Mouse (Mus musculus) stomach, embryonic 14.5 days (tissue): ENCODE results near the gene Kifc3. TPM values are rescaled to one million over a fixed set of nuclear protein-coding genes. Genes with fewer than 3 reads are reported as not detected.

ENCODE experiments used
- ATAC-seq: fragments of 200-750 bp; cut with Nextera tagmentation; 2 replicates; pipeline ENCODE4 v1.8.0; 2017; ENCODE audit warnings: low read depth, moderate TSS enrichment; ENCODE audit not compliant: insufficient number of reproducible peaks, insufficient read depth, low FRiP score
- H3K27ac ChIP-seq: fragments of 300-500 bp; sonication (generic); 2 replicates; pipeline ENCODE4 v1.5.1; 2014; ENCODE audit warnings: mild to moderate bottlenecking, low read length, moderate library complexity, mixed read lengths
- H3K27me3 ChIP-seq: fragments of 300-500 bp; sonication (generic); 2 replicates; pipeline ENCODE4 v1.6.1; 2014; ENCODE audit warnings: low read length, control low read depth, mixed read lengths; ENCODE audit not compliant: control insufficient read depth, insufficient read depth
- H3K36me3 ChIP-seq: fragments of 300-500 bp; sonication (generic); 2 replicates; pipeline ENCODE4 v1.6.1; 2014; ENCODE audit warnings: mild to moderate bottlenecking, control low read depth, low read length, moderate library complexity, mixed read lengths; ENCODE audit not compliant: control insufficient read depth, insufficient read depth
- H3K4me1 ChIP-seq: fragments of 300-500 bp; sonication (generic); 2 replicates; pipeline ENCODE4 v1.6.1; 2014; ENCODE audit warnings: low read length, control low read depth, mixed read lengths; ENCODE audit not compliant: control insufficient read depth, insufficient read depth
- H3K4me2 ChIP-seq: fragments of 300-500 bp; sonication (generic); replicated peaks from 2 replicates; pipeline ENCODE4 v1.6.1; 2014; ENCODE audit warnings: low read depth, low read length, control low read depth
- H3K4me3 ChIP-seq: fragments of 300-500 bp; sonication (generic); 2 replicates; pipeline ENCODE4 v1.5.1; 2014; ENCODE audit warnings: low read depth, low read length, control low read depth
- H3K9ac ChIP-seq: fragments of 300-500 bp; sonication (generic); replicated peaks from 2 replicates; pipeline ENCODE4 v1.6.1; 2014; ENCODE audit warnings: low read depth, mild to moderate bottlenecking, control low read depth, low read length, moderate library complexity, mixed read lengths
- H3K9me3 ChIP-seq: fragments of 300-500 bp; sonication (generic); 2 replicates; pipeline ENCODE4 v1.6.1; 2016; ENCODE audit warnings: low read depth, low read length, control low read depth; ENCODE audit not compliant: control insufficient read depth
- WGBS: fragments of 180-500 bp; shearing (Covaris S2); extraction: QIAGEN DNeasy Blood & Tissue Kit; methylation state at CpG from one replicate; pipeline ENCODE4 v1.1.7; 2014; 5-methylcytosine and 5-hydroxymethylcytosine counted together
- polyA plus RNA-seq: library from polyadenylated mRNA; unstranded; fragments of >200 nt; fragmentation: Nextera tagmentation; extraction: Ambion mirVana; gene quantifications from 2 replicates; pipeline ENCODE4 v1.2.1, GENCODE M21; 2014

The Kifc3 gene
- polyA plus RNA-seq, 1 experiment from 2014 or later = 9.3 TPM

DNA sequence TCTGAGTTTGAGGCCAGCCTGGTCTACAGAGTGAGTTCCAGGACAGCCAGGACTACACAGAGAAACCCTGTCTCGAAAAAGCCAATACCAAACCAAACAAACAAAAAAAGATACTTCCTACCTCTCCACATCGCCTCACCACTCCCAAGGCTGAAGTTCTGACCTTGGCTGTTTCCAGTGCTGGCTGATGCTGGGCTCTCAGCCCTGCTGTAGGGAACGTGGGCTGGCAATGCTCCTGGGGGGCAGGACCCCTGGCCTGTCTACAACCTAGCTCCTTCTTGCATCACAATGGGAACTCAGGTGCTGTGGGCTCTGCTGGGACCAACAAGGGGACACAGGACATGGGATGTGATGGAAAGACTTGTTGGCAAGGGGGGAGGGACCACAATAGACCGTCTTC lies 89.5 kb downstream of the Kifc3 start:
- no peak for ATAC-seq
- WGBS = 79% methylated on average over 4 of the region's 4 CpGs
- Histone ChIP-seq H3K27me3 (no peaks in the 10 kb centered on the region), H3K36me3 (peaks cover 5% of the 10 kb centered on the region; the same call in 1 of the 2 replicates), H3K9ac (no peak overlapping the region), H3K4me2 (no peak overlapping the region), H3K9me3 (no peaks in the 10 kb centered on the region), H3K4me3 (no peak overlapping the region), H3K4me1 (no peaks in the 10 kb centered on the region), H3K27ac (no peak overlapping the region)

GRCm38 (mm10) chr8:95112594-95112993 lies 90.0 kb downstream of the Kifc3 start:
- no peaks in the 10 kb centered on the region for H3K4me1 ChIP-seq
- 91% methylated on average over 3 of the region's 3 CpGs for WGBS
- no peak overlapping the region for H3K4me3 ChIP-seq
- no peak for ATAC-seq
- no peaks in the 10 kb centered on the region for H3K9me3 ChIP-seq
- peaks cover 7% of the 10 kb centered on the region; the same call in 1 of the 2 replicates for H3K36me3 ChIP-seq
- no peak overlapping the region for H3K27ac ChIP-seq
- H3K27me3 ChIP-seq = no peaks in the 10 kb centered on the region
- H3K4me2 ChIP-seq = no peak overlapping the region
- H3K9ac ChIP-seq = no peak overlapping the region

- Histone ChIP-seq H3K9me3 (no peaks in the 10 kb centered on the region), H3K36me3 (peaks cover 16% of the 10 kb centered on the region; the same call in 1 of the 2 replicates), H3K9ac (no peak overlapping the region), H3K4me2 (no peak overlapping the region), H3K4me1 (no peaks in the 10 kb centered on the region), H3K27me3 (no peaks in the 10 kb centered on the region), H3K4me3 (no peak overlapping the region), H3K27ac (no peak overlapping the region)
- ATAC-seq = no peak
- 91% methylated on average over 13 of the region's 13 CpGs for WGBS
Observed at GRCm38 (mm10) chr8:95107306-95107705, 95.3 kb downstream of the Kifc3 start.

DNA sequence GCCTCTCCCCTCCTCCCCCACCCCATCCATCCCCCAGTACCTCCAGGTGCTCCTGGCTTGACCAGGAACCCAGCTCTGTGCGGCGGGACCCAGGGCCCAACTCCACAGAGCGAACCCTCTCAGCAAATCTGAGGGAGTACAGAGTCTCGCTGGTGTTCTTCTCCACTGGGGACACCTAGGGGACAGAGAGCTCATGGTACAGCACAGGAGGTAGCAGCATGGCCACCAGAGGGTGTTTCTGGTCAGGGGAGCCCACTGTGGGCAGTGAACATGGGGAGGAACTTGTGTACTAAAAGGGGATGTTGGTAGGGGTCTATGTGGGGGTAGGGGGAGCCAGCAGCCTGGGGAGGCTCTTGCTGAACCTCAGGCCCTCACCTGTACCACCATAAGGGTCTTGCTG lies 100.6 kb downstream of the Kifc3 start:
- Histone ChIP-seq H3K4me3 (no peak overlapping the region), H3K4me1 (no peaks in the 10 kb centered on the region), H3K9ac (no peak overlapping the region), H3K36me3 (peaks cover 27% of the 10 kb centered on the region), H3K4me2 (no peak overlapping the region), H3K27me3 (no peaks in the 10 kb centered on the region), H3K27ac (no peak overlapping the region), H3K9me3 (no peaks in the 10 kb centered on the region)
- 70% methylated on average over 4 of the region's 4 CpGs for WGBS
- ATAC-seq = no peak

DNA sequence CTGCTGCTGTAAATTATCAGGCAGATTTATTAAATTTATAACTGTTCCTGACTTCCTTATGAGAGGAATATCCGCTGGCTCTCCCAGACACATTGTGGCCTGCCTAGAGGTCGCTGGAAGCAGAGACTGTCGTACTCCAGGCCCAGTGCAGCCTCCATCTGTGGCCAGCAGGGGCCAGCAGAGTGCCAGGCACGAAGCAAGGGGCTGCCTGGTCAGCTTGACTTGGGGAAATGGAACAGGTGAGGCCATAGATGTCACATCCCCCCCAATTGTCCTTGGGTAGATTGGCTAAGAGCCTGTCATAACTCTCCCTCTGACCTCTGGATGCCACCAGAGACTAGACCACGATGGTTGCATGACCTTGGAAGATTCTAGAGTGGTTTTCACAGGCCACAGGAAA lies 103.6 kb downstream of the Kifc3 start:
- ATAC-seq = 0 out of 2 replicates have a peak, but pooled peaks have one; percentile 47

GRCm38 (mm10) chr8:95093574-95093973 lies 109.0 kb downstream of the Kifc3 start:
- WGBS = 85% methylated on average over 4 of the region's 4 CpGs
- H3K36me3 ChIP-seq = peaks cover 25% of the 10 kb centered on the region
- no peak overlapping the region for H3K9ac ChIP-seq
- no peak overlapping the region for H3K4me2 ChIP-seq
- ATAC-seq = no peak
- H3K9me3 ChIP-seq = no peaks in the 10 kb centered on the region
- no peaks in the 10 kb centered on the region for H3K27me3 ChIP-seq
- no peak overlapping the region for H3K27ac ChIP-seq
- H3K4me1 ChIP-seq = no peaks in the 10 kb centered on the region
- H3K4me3 ChIP-seq = no peak overlapping the region

More for the DNA sequence above, 103.6 kb downstream of the Kifc3 start:
- Histone ChIP-seq H3K27me3 (no peaks in the 10 kb centered on the region), H3K9me3 (no peaks in the 10 kb centered on the region), H3K4me3 (no peak overlapping the region), H3K4me2 (no peak overlapping the region), H3K36me3 (peaks cover 36% of the 10 kb centered on the region), H3K4me1 (no peaks in the 10 kb centered on the region), H3K9ac (no peak overlapping the region), H3K27ac (no peak overlapping the region)
- WGBS = 27% methylated on average over 5 of the region's 5 CpGs

- no peak overlapping the region for H3K9ac ChIP-seq
- no peak overlapping the region for H3K4me3 ChIP-seq
- H3K4me1 ChIP-seq = peaks cover 6% of the 10 kb centered on the region; the same call in 1 of the 2 replicates
- H3K36me3 ChIP-seq = peaks cover 14% of the 10 kb centered on the region
- no peaks in the 10 kb centered on the region for H3K9me3 ChIP-seq
- no peak overlapping the region for H3K4me2 ChIP-seq
- H3K27ac ChIP-seq = no peak overlapping the region
- no peaks in the 10 kb centered on the region for H3K27me3 ChIP-seq
- 83% methylated on average over 7 of the region's 7 CpGs for WGBS
- no peak for ATAC-seq
Observed at GRCm38 (mm10) chr8:95085432-95086141, 117.0 kb downstream of the Kifc3 start.

DNA sequence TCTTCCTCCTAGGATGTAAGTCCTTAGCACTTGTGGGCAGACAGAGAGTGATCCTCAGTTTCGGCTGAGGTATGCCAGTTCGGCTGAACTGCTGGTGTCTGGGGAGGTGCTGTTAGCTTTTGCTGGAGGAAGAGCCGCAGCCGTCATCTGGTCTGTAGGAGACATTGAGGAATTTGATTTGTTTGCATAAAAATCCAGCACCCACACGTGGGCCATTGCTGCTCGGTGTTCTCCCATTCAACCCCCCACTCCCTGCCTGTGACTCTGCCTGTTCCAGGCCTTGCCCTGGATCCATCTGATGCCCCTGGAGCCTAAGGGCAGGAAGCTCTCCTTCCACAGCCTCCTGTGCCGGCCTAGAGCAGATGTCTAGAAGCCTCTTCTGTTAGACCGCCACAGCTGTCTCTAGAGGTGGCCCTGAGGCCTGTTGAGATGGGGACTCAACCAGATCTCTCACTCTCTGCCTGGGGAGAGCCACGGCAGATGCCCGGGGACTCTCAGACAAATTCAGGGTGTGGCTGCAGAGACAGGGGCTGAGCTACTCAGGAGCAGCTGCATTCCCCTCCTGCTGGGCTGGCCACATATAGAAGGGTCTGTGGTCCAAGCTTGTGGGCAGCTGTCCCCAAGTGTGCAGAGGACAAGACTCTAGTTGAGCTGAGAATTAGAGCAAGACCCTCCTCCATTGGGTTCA lies 117.7 kb downstream of the Kifc3 start:
- H3K9me3 ChIP-seq = no peaks in the 10 kb centered on the region
- no peaks in the 10 kb centered on the region for H3K27me3 ChIP-seq
- H3K9ac ChIP-seq = no peak overlapping the region
- H3K36me3 ChIP-seq = peaks cover 14% of the 10 kb centered on the region
- WGBS = 73% methylated on average over 10 of the region's 10 CpGs
- ATAC-seq = no peak
- no peak overlapping the region for H3K27ac ChIP-seq
- no peak overlapping the region for H3K4me3 ChIP-seq
- H3K4me2 ChIP-seq = no peak overlapping the region
- peaks cover 6% of the 10 kb centered on the region; the same call in 1 of the 2 replicates for H3K4me1 ChIP-seq
